Mouse (Mus musculus): ENCODE results near the gene Nfkbie. TPM values are rescaled to one million over a fixed set of nuclear protein-coding genes. Genes with fewer than 3 reads are reported as not detected.

Nfkbie gene
- polyA plus RNA-seq, 1 experiment from 2014 or later, result 7.8 TPM

DNA sequence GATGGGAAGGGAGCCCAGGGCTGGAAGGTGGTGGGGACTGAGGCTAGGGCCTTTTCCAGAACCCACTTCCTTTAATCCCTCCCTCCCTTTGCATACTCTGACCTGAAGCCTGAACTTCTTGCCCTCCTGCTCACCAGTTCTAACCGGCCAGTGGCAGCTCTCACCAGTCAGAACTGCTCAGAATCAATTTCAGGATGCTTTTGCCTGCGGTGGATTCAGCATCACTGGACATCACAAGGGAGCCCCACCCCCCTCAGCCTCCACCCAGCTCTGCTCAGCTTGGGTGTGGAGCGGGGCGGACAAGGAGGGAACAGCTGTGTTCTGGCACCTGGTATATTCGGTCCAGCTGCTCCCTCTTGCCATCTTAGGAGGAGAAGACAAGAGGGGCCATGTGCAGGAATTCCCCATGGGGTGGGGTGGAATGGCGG, 46.4 kb downstream of the Nfkbie start, which contains the start of gene Mymx:
Mymx (minus strand) TSS at position 226 of the 428 bp plus-strand sequence.
- peak; percentile 90 for DNase-seq (ENCODE audit: low spot score, missing footprints)
- WGBS, result 31% methylated on average over 6 of the region's 6 CpGs
- ATAC-seq (ENCODE audit: low FRiP score), result 0 out of 2 replicates have a peak, but pooled peaks have one; percentile 8
- Histone ChIP-seq H3K36me3 (ENCODE audit: control insufficient read depth, insufficient read depth, low read length) (no peaks in the 10 kb centered on the region), H3K4me2 (0 out of 2 replicates have a peak within 1 kb of the TSS, but pooled peaks have one; percentile 8), H3K4me3 (ENCODE audit: low read depth, low read length) (no peak within 1 kb of the TSS), H3K9me3 (ENCODE audit: control insufficient read depth, low read length) (no peaks in the 10 kb centered on the region), H3K27ac (ENCODE audit: low read depth, low read length) (no peak within 1 kb of the TSS), H3K27me3 (ENCODE audit: control insufficient read depth, insufficient read depth, low read length) (peaks cover 27% of the 10 kb centered on the region), H3K4me1 (ENCODE audit: control insufficient read depth, insufficient read depth, low read length) (peaks cover 14% of the 10 kb centered on the region), H3K9ac (ENCODE audit: low read length) (peak within 1 kb of the TSS; percentile 27; the same call in 1 of the 2 replicates)

DNA sequence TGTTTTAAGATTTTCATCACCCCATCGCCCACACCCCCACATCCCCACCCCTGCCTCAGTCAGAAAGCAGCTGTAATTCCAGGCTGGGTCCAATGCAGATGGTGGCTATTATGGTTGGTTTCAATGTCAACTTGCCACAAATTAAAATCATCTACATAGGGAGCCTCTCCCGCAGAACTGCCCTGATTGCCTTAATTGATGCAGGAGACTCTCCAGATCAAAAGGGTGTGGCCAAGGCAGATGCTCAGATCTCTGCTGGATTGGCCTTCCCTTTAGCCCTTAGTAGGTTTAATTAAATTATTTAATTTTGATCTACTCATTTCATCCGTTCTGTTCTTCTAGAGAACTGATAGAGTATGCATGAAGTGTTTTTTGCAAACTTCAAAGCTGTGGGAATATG, 47.5 kb downstream of the Nfkbie start:
- no peak overlapping the region for H3K9ac ChIP-seq (ENCODE audit: low read length)
- DNase-seq (ENCODE audit: low spot score, missing footprints) (no peak), ATAC-seq (ENCODE audit: low FRiP score) (no peak)
- H3K4me1 ChIP-seq (ENCODE audit: control insufficient read depth, insufficient read depth, low read length), result peaks cover 14% of the 10 kb centered on the region
- H3K4me2 ChIP-seq, result no peak overlapping the region
- no peaks in the 10 kb centered on the region for H3K36me3 ChIP-seq (ENCODE audit: control insufficient read depth, insufficient read depth, low read length)
- WGBS, result 84% methylated on average over 3 of the region's 3 CpGs
- H3K27ac ChIP-seq (ENCODE audit: low read depth, low read length), result no peak overlapping the region
- H3K4me3 ChIP-seq (ENCODE audit: low read depth, low read length), result no peak overlapping the region
- H3K9me3 ChIP-seq (ENCODE audit: control insufficient read depth, low read length), result 0 out of 2 replicates have a peak, but pooled peaks cover 3% of the 10 kb centered on the region
- peaks cover 27% of the 10 kb centered on the region for H3K27me3 ChIP-seq (ENCODE audit: control insufficient read depth, insufficient read depth, low read length)

GRCm38 (mm10) chr17:45606992-45607879, 51.7 kb downstream of the Nfkbie start:
- Histone ChIP-seq H3K27me3 (ENCODE audit: control insufficient read depth, insufficient read depth, low read length) (peaks cover 2% of the 10 kb centered on the region; the same call in 1 of the 2 replicates), H3K27ac (ENCODE audit: low read depth, low read length) (no peak overlapping the region), H3K9ac (ENCODE audit: low read length) (no peak overlapping the region), H3K36me3 (ENCODE audit: control insufficient read depth, insufficient read depth, low read length) (no peaks in the 10 kb centered on the region), H3K4me1 (ENCODE audit: control insufficient read depth, insufficient read depth, low read length) (peaks cover 4% of the 10 kb centered on the region), H3K4me3 (ENCODE audit: low read depth, low read length) (no peak overlapping the region), H3K9me3 (ENCODE audit: control insufficient read depth, low read length) (0 out of 2 replicates have a peak, but pooled peaks cover 3% of the 10 kb centered on the region), H3K4me2 (no peak overlapping the region)
- 85% methylated on average over 15 of the region's 15 CpGs for WGBS
- DNase-seq (ENCODE audit: low spot score, missing footprints), result no peak
- no peak for ATAC-seq (ENCODE audit: low FRiP score)

DNA sequence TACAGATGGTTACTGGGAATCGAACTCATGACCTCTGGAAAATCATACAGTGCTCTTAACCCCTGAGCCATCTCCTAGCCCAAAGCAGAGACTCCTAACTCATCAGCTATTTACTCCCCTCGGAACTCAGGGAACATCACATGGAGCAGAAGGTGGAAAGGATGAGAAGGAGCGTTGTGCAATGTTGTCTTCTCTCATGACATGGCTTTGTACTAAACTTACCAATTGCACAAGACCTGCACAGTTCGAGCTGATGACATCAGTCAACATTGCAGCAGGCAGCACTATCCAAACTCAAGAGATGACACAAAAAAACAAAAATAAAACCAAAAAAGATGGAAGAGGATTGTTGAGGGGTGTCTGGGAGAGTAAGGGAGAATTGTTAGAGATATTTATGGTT, 52.9 kb downstream of the Nfkbie start:
- H3K4me2 ChIP-seq, result no peak overlapping the region
- DNase-seq (ENCODE audit: low spot score, missing footprints) (no peak), ATAC-seq (ENCODE audit: low FRiP score) (no peak)
- WGBS, result 91% methylated on average over 4 of the region's 4 CpGs
- H3K27ac ChIP-seq (ENCODE audit: low read depth, low read length), result no peak overlapping the region
- H3K27me3 ChIP-seq (ENCODE audit: control insufficient read depth, insufficient read depth, low read length), result no peaks in the 10 kb centered on the region
- 0 out of 2 replicates have a peak, but pooled peaks cover 3% of the 10 kb centered on the region for H3K9me3 ChIP-seq (ENCODE audit: control insufficient read depth, low read length)
- no peak overlapping the region for H3K4me3 ChIP-seq (ENCODE audit: low read depth, low read length)
- no peak overlapping the region for H3K9ac ChIP-seq (ENCODE audit: low read length)
- peaks cover 4% of the 10 kb centered on the region for H3K4me1 ChIP-seq (ENCODE audit: control insufficient read depth, insufficient read depth, low read length)
- H3K36me3 ChIP-seq (ENCODE audit: control insufficient read depth, insufficient read depth, low read length), result no peaks in the 10 kb centered on the region

- DNase-seq (ENCODE audit: low spot score, missing footprints) (no peak), ATAC-seq (ENCODE audit: low FRiP score) (no peak)
- no peaks in the 10 kb centered on the region for H3K27me3 ChIP-seq (ENCODE audit: control insufficient read depth, insufficient read depth, low read length)
- no peak overlapping the region for H3K4me3 ChIP-seq (ENCODE audit: low read depth, low read length)
- H3K9me3 ChIP-seq (ENCODE audit: control insufficient read depth, low read length), result 0 out of 2 replicates have a peak, but pooled peaks cover 3% of the 10 kb centered on the region
- H3K4me1 ChIP-seq (ENCODE audit: control insufficient read depth, insufficient read depth, low read length), result peaks cover 4% of the 10 kb centered on the region
- 22% methylated on average over 5 of the region's 5 CpGs for WGBS
- no peak overlapping the region for H3K4me2 ChIP-seq
- no peak overlapping the region for H3K9ac ChIP-seq (ENCODE audit: low read length)
- no peaks in the 10 kb centered on the region for H3K36me3 ChIP-seq (ENCODE audit: control insufficient read depth, insufficient read depth, low read length)
- no peak overlapping the region; the same call in 1 of the 2 replicates for H3K27ac ChIP-seq (ENCODE audit: low read depth, low read length)
Measured at GRCm38 (mm10) chr17:45610144-45610866, 54.8 kb downstream of the Nfkbie start.

DNA sequence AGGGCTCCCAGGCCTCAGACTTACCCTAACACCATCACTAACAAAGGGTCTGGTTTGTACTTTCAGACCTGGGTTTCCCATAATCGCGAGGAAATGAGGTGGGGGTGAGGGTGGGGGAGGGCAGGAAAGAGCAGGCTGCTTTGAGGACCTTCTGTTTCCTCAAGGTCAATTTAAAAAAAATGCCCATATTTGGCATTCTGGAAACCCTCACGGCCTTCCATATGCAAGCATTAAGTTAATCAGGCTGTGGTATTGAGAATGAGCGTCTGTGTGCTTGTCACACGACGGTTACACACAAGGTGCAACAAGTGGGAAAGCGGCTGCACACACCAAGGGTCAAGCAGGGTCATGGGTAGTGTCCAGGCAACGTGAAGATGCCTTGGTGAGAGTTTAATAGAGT, 56.5 kb downstream of the Nfkbie start:
- Histone ChIP-seq H3K27ac (ENCODE audit: low read depth, low read length) (no peak overlapping the region), H3K4me3 (ENCODE audit: low read depth, low read length) (no peak overlapping the region), H3K36me3 (ENCODE audit: control insufficient read depth, insufficient read depth, low read length) (no peaks in the 10 kb centered on the region), H3K27me3 (ENCODE audit: control insufficient read depth, insufficient read depth, low read length) (no peaks in the 10 kb centered on the region), H3K4me2 (no peak overlapping the region), H3K9me3 (ENCODE audit: control insufficient read depth, low read length) (0 out of 2 replicates have a peak, but pooled peaks cover 3% of the 10 kb centered on the region), H3K9ac (ENCODE audit: low read length) (no peak overlapping the region), H3K4me1 (ENCODE audit: control insufficient read depth, insufficient read depth, low read length) (peaks cover 4% of the 10 kb centered on the region)
- WGBS, result 86% methylated on average over 8 of the region's 8 CpGs
- DNase-seq (ENCODE audit: low spot score, missing footprints), result no peak
- no peak for ATAC-seq (ENCODE audit: low FRiP score)

Other genes starting within 250 kb of the Nfkbie start
- 87.9 and 91.6 TPM in 2 replicates for gene Cdc5l, start 122.0 kb upstream of the Nfkbie start, polyA plus RNA-seq (2014; fragmentation: Nextera tagmentation; extraction: Ambion mirVana)
- 0.40 and 0.46 TPM in 2 replicates for gene Spats1, start 80.3 kb upstream of the Nfkbie start, polyA plus RNA-seq (2014; fragmentation: Nextera tagmentation; extraction: Ambion mirVana)
- 13.5 and 18.1 TPM in 2 replicates for gene Aars2, start 48.9 kb upstream of the Nfkbie start, polyA plus RNA-seq (2014; fragmentation: Nextera tagmentation; extraction: Ambion mirVana)
- gene Tcte1, start 32.3 kb upstream of the Nfkbie start, polyA plus RNA-seq (2014; fragmentation: Nextera tagmentation; extraction: Ambion mirVana), result 1.7 and 2.0 TPM in 2 replicates
- 5.1 and 6.2 TPM in 2 replicates for gene Tmem151b, start 6.0 kb upstream of the Nfkbie start, polyA plus RNA-seq (2014; fragmentation: Nextera tagmentation; extraction: Ambion mirVana)
- 97.2 and 102 TPM in 2 replicates for gene Slc35b2, start 8.2 kb downstream of the Nfkbie start, polyA plus RNA-seq (2014; fragmentation: Nextera tagmentation; extraction: Ambion mirVana)
- 1,614 and 1,690 TPM in 2 replicates for gene Hsp90ab1, start 17.6 kb downstream of the Nfkbie start, polyA plus RNA-seq (2014; fragmentation: Nextera tagmentation; extraction: Ambion mirVana)
- gene Slc29a1, start 43.9 kb downstream of the Nfkbie start, polyA plus RNA-seq (2014; fragmentation: Nextera tagmentation; extraction: Ambion mirVana), result 45.1 and 46.8 TPM in 2 replicates
- gene Mymx, start 46.4 kb downstream of the Nfkbie start, polyA plus RNA-seq (2014; fragmentation: Nextera tagmentation; extraction: Ambion mirVana), result 0.21 TPM in 1 of 2 replicates, not detected in the other
- 0.52 and 0.84 TPM in 2 replicates for gene Capn11, start 103.6 kb downstream of the Nfkbie start, polyA plus RNA-seq (2014; fragmentation: Nextera tagmentation; extraction: Ambion mirVana)
- gene Mrpl14, start 130.6 kb downstream of the Nfkbie start, polyA plus RNA-seq (2014; fragmentation: Nextera tagmentation; extraction: Ambion mirVana), result 111 and 114 TPM in 2 replicates
- 43.3 and 49.3 TPM in 2 replicates for gene Tmem63b, start 131.2 kb downstream of the Nfkbie start, polyA plus RNA-seq (2014; fragmentation: Nextera tagmentation; extraction: Ambion mirVana)
- 0.48 TPM in 1 of 2 replicates, not detected in the other for gene 1600014C23Rik, start 178.1 kb downstream of the Nfkbie start, polyA plus RNA-seq (2014; fragmentation: Nextera tagmentation; extraction: Ambion mirVana)

All from midbrain, embryonic 11.5 days (tissue).